Mouse (Mus musculus): ENCODE measurements around the gene I830077J02Rik.

- no peak for TF ChIP-seq CTCF (IDR thresholded peaks at IDR 0.05; ENCODE audit: low read depth, low read length)
- TF ChIP-seq POLR2A (IDR thresholded peaks at IDR 0.05; ENCODE audit: borderline replicate concordance, low read depth, low read length): no peak
Observed at GRCm38 (mm10) chr3:105935033-105935432, 2.6 kb upstream of the I830077J02Rik start.

Data from bone marrow macrophage, adult 2 months (primary cell).